Mouse (Mus musculus) liver, embryonic 12.5 days (tissue): ENCODE measurements at regions not wholly inside any gene's neighbourhood (a gene's known extent, or its start where the extent isn't known, plus 50 kb on each side); places are given as distances from the start of the nearest gene placed in this dataset.

Experiments used
- ATAC-seq: fragments of 200-750 bp; cut with Nextera tagmentation; 2 replicates; pipeline ENCODE4 v1.8.0; 2017; ENCODE audit warnings: moderate number of reproducible peaks, mild to moderate bottlenecking, moderate library complexity
- H3K27ac ChIP-seq: fragments of 300-500 bp; sonication (generic); 2 replicates; pipeline ENCODE4 v1.5.1; 2016; ENCODE audit warnings: mild to moderate bottlenecking
- H3K27me3 ChIP-seq: fragments of 300-500 bp; sonication (generic); replicated peaks from 2 replicates; pipeline ENCODE4 v1.6.1; 2016; ENCODE audit warnings: mild to moderate bottlenecking, moderate library complexity
- H3K36me3 ChIP-seq: fragments of 300-500 bp; sonication (generic); 2 replicates; pipeline ENCODE4 v1.6.1; 2016; ENCODE audit warnings: mild to moderate bottlenecking, moderate library complexity
- H3K4me1 ChIP-seq: fragments of 300-500 bp; sonication (generic); 2 replicates; pipeline ENCODE4 v1.6.1; 2016
- H3K4me2 ChIP-seq: fragments of 300-500 bp; sonication (generic); 2 replicates; pipeline ENCODE4 v1.6.1; 2016; ENCODE audit warnings: mild to moderate bottlenecking, moderate library complexity
- H3K4me3 ChIP-seq: fragments of 300-500 bp; sonication (generic); 2 replicates; pipeline ENCODE4 v1.5.1; 2016; ENCODE audit warnings: mild to moderate bottlenecking, moderate library complexity
- H3K9ac ChIP-seq: fragments of 300-500 bp; sonication (generic); 2 replicates; pipeline ENCODE4 v1.6.1; 2016; ENCODE audit warnings: mild to moderate bottlenecking, moderate library complexity
- H3K9me3 ChIP-seq: fragments of 300-500 bp; sonication (generic); replicated peaks from 2 replicates; pipeline ENCODE4 v1.6.1; 2016; ENCODE audit warnings: mild to moderate bottlenecking, moderate library complexity
- WGBS: fragments of 180-500 bp; shearing (Covaris S2); methylation state at CpG from one replicate; pipeline ENCODE4 v1.1.7; 2016; ENCODE audit not compliant: insufficient replicate concordance; 5-methylcytosine and 5-hydroxymethylcytosine counted together

GRCm38 (mm10) chr7:71541467-71541866 is 190.2 kb upstream of the Gm10295 start:
- Histone ChIP-seq H3K9ac (no peak overlapping the region), H3K9me3 (no peaks in the 10 kb centered on the region), H3K27me3 (no peaks in the 10 kb centered on the region), H3K4me1 (no peaks in the 10 kb centered on the region), H3K36me3 (no peaks in the 10 kb centered on the region), H3K4me2 (no peak overlapping the region), H3K4me3 (no peak overlapping the region), H3K27ac (no peak overlapping the region)
- no peak for ATAC-seq
- 51% methylated on average over 2 of the region's 2 CpGs for WGBS

DNA sequence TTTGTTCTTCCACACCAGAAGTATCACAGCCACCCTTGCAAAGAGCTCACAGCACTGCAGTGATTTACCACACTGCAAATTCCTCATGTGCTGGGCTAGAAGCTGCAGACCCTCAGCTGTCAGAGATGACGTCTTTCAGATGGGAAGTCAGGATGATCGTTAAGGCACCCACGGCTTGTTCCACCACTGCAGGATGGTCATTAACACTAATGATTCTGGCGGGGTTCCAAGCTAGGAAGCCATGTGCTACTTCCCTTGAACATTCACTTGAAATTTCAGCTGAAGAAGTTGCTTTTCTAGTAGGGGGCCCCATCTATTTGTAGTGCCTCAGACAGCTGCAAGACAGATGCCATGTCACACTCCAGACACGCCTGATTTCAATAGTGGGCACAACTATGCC is 181.8 kb upstream of the Gm10295 start:
- H3K4me3 ChIP-seq: no peak overlapping the region
- ATAC-seq: no peak
- no peaks in the 10 kb centered on the region for H3K9me3 ChIP-seq
- H3K4me2 ChIP-seq: no peak overlapping the region
- H3K27ac ChIP-seq: no peak overlapping the region
- no peak overlapping the region for H3K9ac ChIP-seq
- H3K4me1 ChIP-seq: no peaks in the 10 kb centered on the region
- 47% methylated on average over 5 of the region's 5 CpGs for WGBS
- H3K27me3 ChIP-seq: no peaks in the 10 kb centered on the region
- no peaks in the 10 kb centered on the region for H3K36me3 ChIP-seq

GRCm38 (mm10) chr7:71531496-71531895 is 180.2 kb upstream of the Gm10295 start:
- no peak overlapping the region for H3K4me2 ChIP-seq
- no peaks in the 10 kb centered on the region for H3K36me3 ChIP-seq
- no peaks in the 10 kb centered on the region for H3K4me1 ChIP-seq
- no peak overlapping the region for H3K27ac ChIP-seq
- no peaks in the 10 kb centered on the region for H3K9me3 ChIP-seq
- 32% methylated on average over 6 of the region's 6 CpGs for WGBS
- H3K9ac ChIP-seq: no peak overlapping the region
- no peaks in the 10 kb centered on the region for H3K27me3 ChIP-seq
- no peak for ATAC-seq
- no peak overlapping the region for H3K4me3 ChIP-seq

DNA sequence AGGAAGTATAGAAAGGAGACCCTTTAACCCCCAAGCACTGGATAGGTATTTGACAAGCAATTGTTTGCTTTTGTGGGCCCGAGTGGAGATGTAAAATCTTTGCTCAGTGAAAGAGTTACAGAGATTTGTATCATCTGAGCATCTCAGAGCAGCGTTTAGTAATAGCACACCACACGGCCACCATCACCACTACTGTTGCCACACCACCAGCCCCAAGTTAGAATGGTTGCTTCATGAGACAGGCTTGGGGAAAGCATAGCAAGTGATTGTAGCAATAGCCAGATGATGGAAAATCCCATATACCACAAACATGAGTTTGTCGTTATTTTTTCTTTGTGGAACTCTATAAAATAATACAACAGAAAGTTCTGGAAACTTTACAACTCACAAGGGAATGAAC is 179.6 kb upstream of the Gm10295 start:
- Histone ChIP-seq H3K27ac (no peak overlapping the region), H3K4me1 (no peaks in the 10 kb centered on the region)

GRCm38 (mm10) chr7:71526152-71526551 is 174.9 kb upstream of the Gm10295 start:
- H3K9ac ChIP-seq: no peak overlapping the region
- H3K9me3 ChIP-seq: no peaks in the 10 kb centered on the region
- ATAC-seq: no peak
- H3K27me3 ChIP-seq: no peaks in the 10 kb centered on the region
- WGBS: 56% methylated on average over 2 of the region's 2 CpGs
- H3K27ac ChIP-seq: no peak overlapping the region
- no peak overlapping the region for H3K4me3 ChIP-seq
- no peaks in the 10 kb centered on the region for H3K4me1 ChIP-seq
- H3K4me2 ChIP-seq: no peak overlapping the region
- no peaks in the 10 kb centered on the region for H3K36me3 ChIP-seq

More for the DNA sequence above, 179.6 kb upstream of the Gm10295 start:
- no peak for ATAC-seq
- Histone ChIP-seq H3K9ac (no peak overlapping the region), H3K27me3 (no peaks in the 10 kb centered on the region), H3K4me3 (no peak overlapping the region), H3K4me2 (no peak overlapping the region), H3K9me3 (no peaks in the 10 kb centered on the region), H3K36me3 (no peaks in the 10 kb centered on the region)
- 71% methylated on average over 4 of the region's 4 CpGs for WGBS

- H3K27me3 ChIP-seq: no peaks in the 10 kb centered on the region
- no peak for ATAC-seq
Observed at GRCm38 (mm10) chr7:71524577-71525126, 173.4 kb upstream of the Gm10295 start.

DNA sequence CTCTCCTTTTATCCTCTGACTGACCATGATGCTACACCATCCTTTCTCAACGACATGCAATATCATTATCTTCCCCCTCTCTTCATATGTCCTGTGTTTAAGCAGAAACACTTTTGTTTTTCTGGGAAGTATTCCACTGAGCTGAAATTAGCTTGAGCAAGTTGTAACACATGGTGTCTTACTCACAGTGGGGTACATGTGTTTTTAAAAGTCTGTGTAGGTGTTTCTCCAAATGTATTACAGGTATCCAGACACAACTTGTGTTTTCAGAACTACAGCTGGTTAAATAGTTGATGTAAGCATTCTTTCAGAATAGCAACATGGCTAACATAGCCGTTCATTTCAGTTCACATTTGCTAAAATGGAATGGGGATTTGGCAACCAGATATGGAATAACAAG is 172.8 kb upstream of the Gm10295 start:
- WGBS: 55% methylated on average over 2 of the region's 2 CpGs
- H3K27me3 ChIP-seq: no peaks in the 10 kb centered on the region
- H3K9me3 ChIP-seq: no peaks in the 10 kb centered on the region
- H3K4me2 ChIP-seq: no peak overlapping the region
- no peak overlapping the region for H3K4me3 ChIP-seq
- ATAC-seq: no peak
- H3K36me3 ChIP-seq: no peaks in the 10 kb centered on the region
- no peaks in the 10 kb centered on the region for H3K4me1 ChIP-seq
- H3K27ac ChIP-seq: no peak overlapping the region
- H3K9ac ChIP-seq: no peak overlapping the region

More at GRCm38 (mm10) chr7:71524577-71525126, 173.4 kb upstream of the Gm10295 start:
- Histone ChIP-seq H3K4me3 (no peak overlapping the region), H3K4me1 (no peaks in the 10 kb centered on the region), H3K9ac (no peak overlapping the region), H3K4me2 (no peak overlapping the region), H3K27ac (no peak overlapping the region), H3K9me3 (no peaks in the 10 kb centered on the region), H3K36me3 (no peaks in the 10 kb centered on the region)

- H3K27me3 ChIP-seq: no peaks in the 10 kb centered on the region
- no peaks in the 10 kb centered on the region for H3K36me3 ChIP-seq
- H3K4me2 ChIP-seq: no peak overlapping the region
- H3K4me3 ChIP-seq: no peak overlapping the region
- H3K4me1 ChIP-seq: no peaks in the 10 kb centered on the region
- ATAC-seq: no peak
- H3K9ac ChIP-seq: no peak overlapping the region
- WGBS: 62% methylated on average over 3 of the region's 3 CpGs
- H3K9me3 ChIP-seq: no peaks in the 10 kb centered on the region
- H3K27ac ChIP-seq: no peak overlapping the region
Observed at GRCm38 (mm10) chr7:71507379-71507778, 156.1 kb upstream of the Gm10295 start.

DNA sequence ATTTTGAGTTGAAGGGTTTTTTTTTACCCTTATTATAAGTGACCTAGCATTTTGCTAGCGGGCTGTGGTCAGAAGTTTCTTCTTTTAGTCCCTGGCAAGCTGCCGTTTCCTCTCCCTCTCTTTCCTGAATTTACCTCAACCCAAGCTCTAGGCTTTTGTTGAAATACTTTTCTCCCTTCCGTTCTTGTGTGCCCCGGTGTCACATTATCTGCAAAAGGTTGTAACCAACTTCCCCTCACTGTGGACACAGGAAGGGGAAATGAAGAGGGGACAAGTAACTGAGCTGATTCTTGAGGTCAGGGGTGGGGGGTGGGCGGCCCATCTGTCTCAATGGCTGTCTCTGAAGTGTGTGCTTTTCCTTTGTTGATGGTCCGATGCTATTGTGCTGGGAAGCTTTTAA is 149.4 kb upstream of the Gm10295 start:
- no peak overlapping the region for H3K4me3 ChIP-seq
- no peak overlapping the region for H3K9ac ChIP-seq
- 16% methylated on average over 6 of the region's 6 CpGs for WGBS
- no peaks in the 10 kb centered on the region for H3K4me1 ChIP-seq
- H3K9me3 ChIP-seq: no peaks in the 10 kb centered on the region
- no peak overlapping the region for H3K27ac ChIP-seq
- no peak overlapping the region for H3K4me2 ChIP-seq
- no peaks in the 10 kb centered on the region for H3K36me3 ChIP-seq
- no peak for ATAC-seq
- no peaks in the 10 kb centered on the region for H3K27me3 ChIP-seq

DNA sequence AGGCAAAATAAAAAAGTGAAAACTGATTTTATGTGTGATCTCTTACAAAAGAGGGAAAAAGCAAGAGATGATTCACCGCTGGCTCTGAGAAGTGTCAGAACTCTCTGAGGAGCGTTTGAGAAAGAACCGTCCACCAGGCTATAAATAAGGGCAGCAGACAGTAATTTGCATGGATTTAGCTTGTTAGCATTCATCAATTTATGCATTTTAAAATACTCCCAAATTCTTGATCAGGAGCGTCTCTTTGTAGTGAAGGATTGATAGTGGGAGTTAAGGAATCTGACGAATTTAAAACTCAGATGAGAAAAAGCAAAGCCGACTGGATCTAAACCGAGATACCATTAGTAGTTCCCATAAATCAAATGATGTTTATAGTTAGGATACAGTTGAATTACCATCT is 146.8 kb upstream of the Gm10295 start:
- no peak overlapping the region for H3K4me3 ChIP-seq
- 71% methylated on average over 7 of the region's 7 CpGs for WGBS

DNA sequence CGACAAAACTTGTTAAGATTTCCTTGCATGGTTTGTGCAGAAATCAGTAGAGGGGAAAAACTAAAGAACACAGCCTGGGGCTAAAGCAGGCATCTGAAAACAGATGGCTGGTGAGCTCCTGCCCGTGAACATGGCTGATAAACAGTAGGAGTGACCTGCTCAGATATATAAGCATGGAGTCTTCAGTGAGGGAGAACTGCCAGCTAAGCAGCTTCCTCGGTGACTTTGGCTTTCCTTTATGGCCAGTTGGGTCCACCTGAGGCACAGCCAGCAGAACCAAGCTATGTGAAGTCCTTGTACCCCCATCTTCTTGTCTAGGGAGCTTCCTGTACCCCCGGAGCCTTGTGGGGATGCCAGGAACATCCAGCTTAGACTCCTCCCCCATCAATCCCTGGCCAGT is 139.8 kb upstream of the Gm10295 start:
- no peak for ATAC-seq
- WGBS: 48% methylated on average over 4 of the region's 4 CpGs

More for the DNA sequence above, 146.8 kb upstream of the Gm10295 start:
- no peak for ATAC-seq
- Histone ChIP-seq H3K9me3 (no peaks in the 10 kb centered on the region), H3K36me3 (no peaks in the 10 kb centered on the region), H3K4me1 (no peaks in the 10 kb centered on the region), H3K27ac (no peak overlapping the region), H3K4me2 (no peak overlapping the region), H3K9ac (no peak overlapping the region), H3K27me3 (no peaks in the 10 kb centered on the region)

GRCm38 (mm10) chr7:71488016-71488650 is 136.8 kb upstream of the Gm10295 start:
- Histone ChIP-seq H3K4me2 (no peak overlapping the region), H3K9me3 (no peaks in the 10 kb centered on the region), H3K9ac (no peak overlapping the region), H3K27ac (no peak overlapping the region), H3K27me3 (no peaks in the 10 kb centered on the region), H3K4me1 (no peaks in the 10 kb centered on the region), H3K4me3 (no peak overlapping the region), H3K36me3 (no peaks in the 10 kb centered on the region)
- ATAC-seq: no peak
- WGBS: 73% methylated on average over 7 of the region's 7 CpGs

More for the DNA sequence above, 139.8 kb upstream of the Gm10295 start:
- Histone ChIP-seq H3K4me2 (no peak overlapping the region), H3K4me3 (no peak overlapping the region), H3K9ac (no peak overlapping the region), H3K27me3 (no peaks in the 10 kb centered on the region), H3K9me3 (no peaks in the 10 kb centered on the region), H3K4me1 (no peaks in the 10 kb centered on the region), H3K36me3 (no peaks in the 10 kb centered on the region), H3K27ac (no peak overlapping the region)

- peaks cover 5% of the 10 kb centered on the region; the same call in 1 of the 2 replicates for H3K4me1 ChIP-seq
Observed at GRCm38 (mm10) chr7:71475383-71475782, 124.1 kb upstream of the Gm10295 start.

More at GRCm38 (mm10) chr7:71475383-71475782, 124.1 kb upstream of the Gm10295 start:
- Histone ChIP-seq H3K36me3 (no peaks in the 10 kb centered on the region), H3K4me2 (no peak overlapping the region), H3K4me3 (no peak overlapping the region), H3K27ac (no peak overlapping the region), H3K9me3 (no peaks in the 10 kb centered on the region), H3K9ac (no peak overlapping the region), H3K27me3 (no peaks in the 10 kb centered on the region)
- 58% methylated on average over 4 of the region's 4 CpGs for WGBS
- ATAC-seq: no peak
